Comparison of ENCODE assay signal across 12 mouse cellular contexts in genomic region chr1:136229040-136229373, GRCm38 (mm10). TPM values are rescaled to one million over a fixed set of nuclear protein-coding genes. Genes with fewer than 3 reads are reported as not detected.
DNase-seq lines count a peak whose midpoint lies in the region; ATAC-seq lines count a peak whose summit lies in the region.
"Had no signal": no experiment of that assay in that cellular context is flagged by ENCODE, and none has a peak within 500 bp of the region (broad histone marks: within the 10 kb centered on the region; RNA-seq: fewer than 3 reads in every experiment).

No protein-coding gene starts in this region.

- no peak overlapping the region for H3K4me3 ChIP-seq in forebrain, embryonic 11.5 days (ENCODE audit: low read depth, low read length)
- no peak overlapping the region for H3K4me3 ChIP-seq in forebrain, embryonic 15.5 days
- H3K4me3 ChIP-seq in kidney, embryonic 16.5 days (ENCODE audit: low read length) = peak overlapping the region; percentile 30
- no peak overlapping the region for H3K4me3 ChIP-seq in midbrain, embryonic 14.5 days (replicated peaks; ENCODE audit: low read depth, low read length)

- H3K27ac ChIP-seq in forebrain, embryonic 11.5 days (ENCODE audit: low read depth, low read length) = no peak overlapping the region
- H3K27ac ChIP-seq in forebrain, embryonic 15.5 days (replicated peaks) = no peak overlapping the region
- H3K27ac ChIP-seq in kidney, embryonic 16.5 days (ENCODE audit: low read length) = peak overlapping the region; percentile 85
- no peak overlapping the region for H3K27ac ChIP-seq in midbrain, embryonic 14.5 days (replicated peaks; ENCODE audit: low read depth, low read length)

- no peaks in the 10 kb centered on the region for H3K9me3 ChIP-seq in forebrain, embryonic 11.5 days (ENCODE audit: control insufficient read depth, low read length)
- H3K9me3 ChIP-seq in forebrain, embryonic 15.5 days = no peaks in the 10 kb centered on the region
- H3K9me3 ChIP-seq in kidney, embryonic 16.5 days (ENCODE audit: low read length) = no peaks in the 10 kb centered on the region
- H3K9me3 ChIP-seq in midbrain, embryonic 14.5 days (ENCODE audit: control insufficient read depth, low read length) = no peaks in the 10 kb centered on the region

- 0 out of 2 replicates have a peak overlapping the region, but pooled peaks have one; percentile 20 for H3K9ac ChIP-seq in forebrain, embryonic 11.5 days (ENCODE audit: low read length)
- no peak overlapping the region for H3K9ac ChIP-seq in forebrain, embryonic 15.5 days (replicated peaks)
- H3K9ac ChIP-seq in kidney, embryonic 16.5 days (replicated peaks; ENCODE audit: low read length) = peak overlapping the region; percentile 50; the same call in 1 of the 2 replicates
- H3K9ac ChIP-seq in midbrain, embryonic 14.5 days (replicated peaks; ENCODE audit: low read length) = no peak overlapping the region

- peak overlapping the region; percentile 9; the same call in 1 of the 2 replicates for H3K4me2 ChIP-seq in forebrain, embryonic 11.5 days (ENCODE audit: low read depth, low read length, severe bottlenecking)
- no peak overlapping the region for H3K4me2 ChIP-seq in forebrain, embryonic 15.5 days (replicated peaks)
- peak overlapping the region; percentile 87 for H3K4me2 ChIP-seq in kidney, embryonic 16.5 days (replicated peaks; ENCODE audit: low read depth, low read length)
- no peak overlapping the region for H3K4me2 ChIP-seq in midbrain, embryonic 14.5 days (ENCODE audit: low read length)

- H3K27me3 ChIP-seq in forebrain, embryonic 11.5 days (ENCODE audit: control insufficient read depth, insufficient read depth, low read length) = no peaks in the 10 kb centered on the region
- no peaks in the 10 kb centered on the region for H3K27me3 ChIP-seq in forebrain, embryonic 15.5 days
- H3K27me3 ChIP-seq in kidney, embryonic 16.5 days (ENCODE audit: insufficient read depth, low read length) = no peaks in the 10 kb centered on the region
- peaks cover 10% of the 10 kb centered on the region; the same call in 1 of the 2 replicates for H3K27me3 ChIP-seq in midbrain, embryonic 14.5 days (ENCODE audit: control insufficient read depth, insufficient read depth, low read length)

- 8% methylated on average over 6 of the region's 6 CpGs for WGBS in forebrain, embryonic 11.5 days
- 9% methylated on average over 6 of the region's 6 CpGs for WGBS in forebrain, embryonic 15.5 days
- WGBS in kidney, embryonic 16.5 days = 20% methylated on average over 6 of the region's 6 CpGs
- 10% methylated on average over 6 of the region's 6 CpGs for whole genome bisulfite sequencing in midbrain, embryonic 14.5 days

- H3K4me1 ChIP-seq in forebrain, embryonic 11.5 days (replicated peaks; ENCODE audit: control insufficient read depth, insufficient read depth, low read length) = peaks cover 33% of the 10 kb centered on the region
- H3K4me1 ChIP-seq in forebrain, embryonic 15.5 days = peaks cover 55% of the 10 kb centered on the region
- peaks cover 47% of the 10 kb centered on the region for H3K4me1 ChIP-seq in kidney, embryonic 16.5 days (ENCODE audit: insufficient read depth, low read length)
- H3K4me1 ChIP-seq in midbrain, embryonic 14.5 days (ENCODE audit: control insufficient read depth, insufficient read depth, low read length) = peaks cover 49% of the 10 kb centered on the region

- H3K36me3 ChIP-seq in forebrain, embryonic 11.5 days (ENCODE audit: control insufficient read depth, insufficient read depth, low read length) = peaks cover 7% of the 10 kb centered on the region
- H3K36me3 ChIP-seq in forebrain, embryonic 15.5 days = no peaks in the 10 kb centered on the region
- peaks cover 9% of the 10 kb centered on the region; the same call in 1 of the 2 replicates for H3K36me3 ChIP-seq in kidney, embryonic 16.5 days (ENCODE audit: insufficient read depth, low read length)
- no peaks in the 10 kb centered on the region; the same call in 1 of the 2 replicates for H3K36me3 ChIP-seq in midbrain, embryonic 14.5 days (ENCODE audit: control insufficient read depth, insufficient read depth, low read length)

- ATAC-seq in forebrain, embryonic 11.5 days (replicated peaks; ENCODE audit: low FRiP score) = no peak
- ATAC-seq in forebrain, embryonic 15.5 days (replicated peaks) = no peak
- ATAC-seq in kidney, embryonic 16.5 days (ENCODE audit: low FRiP score, low TSS enrichment) = peak; percentile 57; the same call in 1 of the 2 replicates
- no peak for ATAC-seq in midbrain, embryonic 14.5 days (ENCODE audit: low FRiP score, low TSS enrichment)

- DNase-seq in forebrain, embryonic 11.5 days (ENCODE audit: low spot score) = peak; percentile 56
- DNase-seq in embryo, embryonic 11 days = peak; percentile 8
- peak; percentile 52 for DNase-seq in midbrain, embryonic 14.5 days
- no peak for DNase-seq in c-Kit-positive CD71-positive TER-119-positive erythroid progenitor cells, embryonic 14.5 days (ENCODE audit: low spot score)
- no peak for DNase-seq in cerebellum, adult 8-10 months
- no peak for DNase-seq in layer of hippocampus, postnatal 36 days
- DNase-seq: lung, postnatal 36 days had no signal

RNA-seq across cellular contexts. Expression of gene Inava, which starts 5.1 kb away (rescaled TPM):
- polyA plus RNA-seq in forebrain, embryonic 11.5 days (2014; fragmentation: Nextera tagmentation; extraction: Ambion mirVana) = 19.5 and 19.8 TPM in 2 replicates
- 4.4 and 6.6 TPM in 2 replicates for polyA plus RNA-seq in forebrain, embryonic 15.5 days (2015; fragmentation: Nextera tagmentation; extraction: Ambion mirVana)
- polyA plus RNA-seq in kidney, embryonic 16.5 days (2015; fragmentation: Nextera tagmentation; extraction: Ambion mirVana) = 20.2 and 22.2 TPM in 2 replicates
- polyA plus RNA-seq in midbrain, embryonic 14.5 days (2014; fragmentation: Nextera tagmentation; extraction: Ambion mirVana) = 1.6 and 2.6 TPM in 2 replicates
- 1 to 10 TPM; 3.3 to 4.3 TPM for total RNA-seq in layer of hippocampus, postnatal 36 days (2021)

RNA-seq across cellular contexts. Expression of gene Mroh3, which starts 16.4 kb away (rescaled TPM):
- polyA plus RNA-seq in forebrain, embryonic 11.5 days (2014; fragmentation: Nextera tagmentation; extraction: Ambion mirVana) = 0.41 TPM in 1 of 2 replicates, not detected in the other
- polyA plus RNA-seq in forebrain, embryonic 15.5 days (2015; fragmentation: Nextera tagmentation; extraction: Ambion mirVana) = not detected in 2 replicates
- polyA plus RNA-seq in kidney, embryonic 16.5 days (2015; fragmentation: Nextera tagmentation; extraction: Ambion mirVana) = 0.17 and 0.40 TPM in 2 replicates
- 0.34 and 0.59 TPM in 2 replicates for polyA plus RNA-seq in midbrain, embryonic 14.5 days (2014; fragmentation: Nextera tagmentation; extraction: Ambion mirVana)
- total RNA-seq in layer of hippocampus, postnatal 36 days (2021) = 1 to 10 TPM; 1.4 to 1.6 TPM
- polyA plus RNA-seq: C2C12; embryonic facial prominence, embryonic 11.5 days; heart, embryonic 16.5 days had no signal

RNA-seq across cellular contexts. Expression of gene Gpr25, which starts 31.7 kb away (rescaled TPM):
- polyA plus RNA-seq in forebrain, embryonic 11.5 days (2014; fragmentation: Nextera tagmentation; extraction: Ambion mirVana) = not detected in 2 replicates
- 0.34 and 0.41 TPM in 2 replicates for polyA plus RNA-seq in forebrain, embryonic 15.5 days (2015; fragmentation: Nextera tagmentation; extraction: Ambion mirVana)
- polyA plus RNA-seq in kidney, embryonic 16.5 days (2015; fragmentation: Nextera tagmentation; extraction: Ambion mirVana) = not detected in 2 replicates
- polyA plus RNA-seq in midbrain, embryonic 14.5 days (2014; fragmentation: Nextera tagmentation; extraction: Ambion mirVana) = 1.4 TPM in 1 of 2 replicates, not detected in the other
- total RNA-seq in layer of hippocampus, postnatal 36 days (2021) = 1 to 10 TPM; 5.1 to 6.0 TPM
- polyA plus RNA-seq: C2C12; embryonic facial prominence, embryonic 11.5 days had no signal

Comparison
In these comparisons a context has a peak if more than half of its experiments do, and no peak if none do; other contexts are left out.
1. H3K4me2 ChIP-seq: peak in forebrain, embryonic 11.5 days (single experiment) and kidney, embryonic 16.5 days (single experiment); none in forebrain, embryonic 15.5 days (single experiment) and midbrain, embryonic 14.5 days (single experiment).
2. H3K9ac ChIP-seq: peak in forebrain, embryonic 11.5 days (single experiment) and kidney, embryonic 16.5 days (single experiment); none in forebrain, embryonic 15.5 days (single experiment) and midbrain, embryonic 14.5 days (single experiment).
3. DNase-seq: peak in forebrain, embryonic 11.5 days (single experiment), embryo, embryonic 11 days (single experiment) and midbrain, embryonic 14.5 days (single experiment); none in c-Kit-positive CD71-positive TER-119-positive erythroid progenitor cells, embryonic 14.5 days (single experiment), cerebellum, adult 8-10 months (single experiment) and layer of hippocampus, postnatal 36 days (0 of 2).